Mouse (Mus musculus): ENCODE measurements around the gene Pnpla7.

DNA sequence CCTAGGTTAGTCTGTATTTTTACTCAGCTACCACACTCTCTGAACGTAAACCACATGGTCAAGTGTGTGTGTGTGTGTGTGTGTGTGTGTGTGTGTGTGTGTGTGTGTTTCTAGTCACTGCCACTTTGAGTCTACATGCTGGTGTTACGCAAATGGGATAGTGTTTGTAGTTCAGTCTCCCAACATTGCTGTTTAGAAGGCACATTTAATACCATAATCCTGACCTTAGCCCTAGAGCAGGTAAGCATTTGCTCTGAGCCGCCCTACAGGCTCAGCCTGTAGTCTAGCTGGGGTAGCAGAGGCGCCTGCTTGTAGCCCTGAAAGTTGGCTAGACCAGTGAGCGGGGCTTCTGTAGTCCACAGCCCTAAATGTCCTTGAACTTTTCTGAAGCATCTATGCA is 87.7 kb downstream of the Pnpla7 start:
- TF ChIP-seq CTCF (IDR thresholded peaks at IDR 0.05), result no peak
- no peak for TF ChIP-seq EP300 (IDR thresholded peaks at IDR 0.05; ENCODE audit: insufficient read depth, low read depth, low read length)
- TF ChIP-seq POLR2A (IDR thresholded peaks at IDR 0.05; ENCODE audit: insufficient read depth, low read depth, low read length), result no peak

Measured in heart, adult 2 months (tissue).